Mouse (Mus musculus): ENCODE data around the gene Fshr.
A peak's percentile ranks its signal among the peaks of the same experiment; 100 is the strongest.
"Not testable (repeated sequence)": the region's sequence is repeated elsewhere in the genome, so short reads cannot be mapped to it uniquely, and the experiment has no call there.

Gene Fshr

GRCm38 (mm10) chr17:89200575-89200974 lies at the start of gene Fshr:
Gene Fshr (minus strand): TSS chr17:89200675.
- DNase-seq = no peak

GRCm38 (mm10) chr17:89202181-89202580 lies 1.7 kb upstream of the Fshr start:
- DNase-seq = no peak

- no peak for DNase-seq
These were observed 26.9 kb downstream of the Fshr start for GRCm38 (mm10) chr17:89173545-89173944.

- DNase-seq = no peak
These were observed 35.7 kb downstream of the Fshr start for GRCm38 (mm10) chr17:89164773-89165172.

- no peak for DNase-seq
These were observed 38.0 kb downstream of the Fshr start for GRCm38 (mm10) chr17:89162475-89162874.

- not testable (repeated sequence) for DNase-seq
These were observed 41.1 kb downstream of the Fshr start for GRCm38 (mm10) chr17:89159343-89159742.

GRCm38 (mm10) chr17:89144806-89145205 lies 55.7 kb downstream of the Fshr start:
- DNase-seq = no peak

- no peak for DNase-seq
These were observed 80.5 kb downstream of the Fshr start for GRCm38 (mm10) chr17:89120023-89120422.

- no peak for DNase-seq
These were observed 81.2 kb downstream of the Fshr start for GRCm38 (mm10) chr17:89119250-89119649.

GRCm38 (mm10) chr17:89113944-89114343 lies 86.5 kb downstream of the Fshr start:
- DNase-seq = no peak

- no peak for DNase-seq
These were observed 99.6 kb downstream of the Fshr start for GRCm38 (mm10) chr17:89100719-89101350.

GRCm38 (mm10) chr17:89099733-89100132 lies 100.7 kb downstream of the Fshr start:
- not testable (repeated sequence) for DNase-seq

GRCm38 (mm10) chr17:89089692-89090475 lies 110.6 kb downstream of the Fshr start:
- DNase-seq = no peak

GRCm38 (mm10) chr17:89082897-89083296 lies 117.6 kb downstream of the Fshr start:
- DNase-seq = no peak

GRCm38 (mm10) chr17:89079706-89080105 lies 120.8 kb downstream of the Fshr start:
- no peak for DNase-seq

- no peak for DNase-seq
These were observed 136.0 kb downstream of the Fshr start for GRCm38 (mm10) chr17:89064327-89065095.

- peak; percentile 11 for DNase-seq
These were observed 138.0 kb downstream of the Fshr start for GRCm38 (mm10) chr17:89062348-89062949.

GRCm38 (mm10) chr17:89051031-89051563 lies 149.4 kb downstream of the Fshr start:
- no peak for DNase-seq

- DNase-seq = no peak
These were observed 151.4 kb downstream of the Fshr start for GRCm38 (mm10) chr17:89049071-89049470.

- DNase-seq = no peak
These were observed 154.5 kb downstream of the Fshr start for GRCm38 (mm10) chr17:89046016-89046415.

GRCm38 (mm10) chr17:89036723-89037122 lies 163.8 kb downstream of the Fshr start:
- DNase-seq = no peak

- DNase-seq = no peak
These were observed 164.4 kb downstream of the Fshr start for GRCm38 (mm10) chr17:89036049-89036448.

GRCm38 (mm10) chr17:89034627-89035026 lies 165.8 kb downstream of the Fshr start:
- no peak for DNase-seq
